Mouse (Mus musculus): Measurements from ENCODE around the gene Wdr35.

DNA sequence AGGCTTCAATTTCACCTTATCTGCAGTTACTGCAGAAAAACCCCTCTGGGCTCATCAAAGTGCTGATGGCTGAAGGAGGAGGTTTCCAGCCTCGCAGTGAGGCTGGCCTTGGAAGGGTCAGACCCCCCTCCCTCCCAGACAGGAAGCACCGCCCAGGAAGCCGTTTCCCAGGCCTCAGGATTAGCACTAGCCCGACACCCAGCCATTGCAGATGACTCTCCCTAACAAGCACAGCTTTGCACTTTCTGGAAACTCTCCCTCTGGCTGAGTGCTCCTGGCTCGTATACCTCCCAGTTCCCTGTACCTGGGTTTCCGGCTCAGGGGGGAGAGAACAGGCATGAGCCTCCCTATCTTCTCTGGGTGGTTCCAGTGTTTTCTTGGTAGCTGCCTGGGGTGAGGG, 77.1 kb downstream of the Wdr35 start:
- no peak for TF ChIP-seq POLR2A (IDR thresholded peaks at IDR 0.05; ENCODE audit: low read depth, low read length)
- no peak for TF ChIP-seq CTCF (IDR thresholded peaks at IDR 0.05; ENCODE audit: extremely low read depth, insufficient read length, insufficient replicate concordance, low read depth, low read length)
